Mouse (Mus musculus) spleen, adult 2 months (tissue): ENCODE measurements around the gene Snrpd3. TPM values are rescaled to one million over a fixed set of nuclear protein-coding genes. Genes with fewer than 3 reads are reported as not detected.
"Not testable (repeated sequence)": the region's sequence is repeated elsewhere in the genome, so short reads cannot be mapped to it uniquely, and the experiment has no call there.

Experiments
- DNase-seq, 2 experiments: peaks; one replicate each; pipeline versions ENCODE4 v3.0.0 to v3.0.0-alpha.2; 2012 to 2021; ENCODE audit warnings: low spot score in 2 of 2, low read depth in 1 of 2
- H3K27ac ChIP-seq: fragments of 200-500 bp; 2 replicates; pipeline ENCODE4 v1.5.1; 2012; ENCODE audit warnings: low read length, inconsistent platforms; ENCODE audit not compliant: insufficient read depth
- H3K27me3 ChIP-seq: fragments of 200-500 bp; 2 replicates; pipeline ENCODE4 v1.6.1; 2012; ENCODE audit warnings: mild to moderate bottlenecking, moderate library complexity, low read length, inconsistent platforms; ENCODE audit not compliant: control insufficient read depth, insufficient read depth
- H3K36me3 ChIP-seq: fragments of 200-500 bp; 2 replicates; pipeline ENCODE4 v1.6.1; 2012; ENCODE audit warnings: mild to moderate bottlenecking, low read length, inconsistent platforms; ENCODE audit not compliant: control insufficient read depth, insufficient read depth
- H3K4me1 ChIP-seq: fragments of 200-500 bp; 2 replicates; pipeline ENCODE4 v1.6.1; 2011; ENCODE audit warnings: inconsistent platforms; ENCODE audit not compliant: control insufficient read depth, insufficient read depth, insufficient read length
- H3K4me3 ChIP-seq: fragments of 200-500 bp; 2 replicates; pipeline ENCODE4 v1.5.1; 2011; ENCODE audit warnings: mild to moderate bottlenecking, inconsistent platforms; ENCODE audit not compliant: insufficient read depth, insufficient read length; ENCODE audit errors: extremely low read depth
- CTCF ChIP-seq: fragments of 200-500 bp; IDR thresholded peaks from 2 replicates; pipeline ENCODE4 v1.5.1; 2011; ENCODE audit warnings: mild to moderate bottlenecking, inconsistent platforms; ENCODE audit not compliant: insufficient read depth, insufficient read length, insufficient replicate concordance; ENCODE audit errors: extremely low read depth
- POLR2A ChIP-seq: fragments of 200-500 bp; IDR thresholded peaks from 2 replicates; pipeline ENCODE4 v1.6.1; 2011; ENCODE audit warnings: low read depth, low read length, inconsistent platforms
- WGBS: fragments of 180-500 bp; shearing (Covaris S2); methylation state at CpG from one replicate; pipeline ENCODE4 v1.1.7; 2018; 5-methylcytosine and 5-hydroxymethylcytosine counted together
- polyA plus RNA-seq: library from polyadenylated mRNA; depleted of rRNA; stranded (reverse); fragments of >200 nt; gene quantifications from 2 replicates; pipeline ENCODE4 v1.2.3, GENCODE M21; 2012

Snrpd3 gene
- polyA plus RNA-seq, 1 experiment = 12.8 TPM

- peak overlapping the region; percentile 81 for H3K4me3 ChIP-seq
- H3K4me1 ChIP-seq = peaks cover 18% of the 10 kb centered on the region; the same call in 1 of the 2 replicates
- DNase-seq = no peak
- 20% methylated on average over 8 of the region's 8 CpGs for WGBS
- H3K27ac ChIP-seq = peak overlapping the region; percentile 96
- no peaks in the 10 kb centered on the region for H3K27me3 ChIP-seq
- TF ChIP-seq POLR2A (no peak), CTCF (no peak)
- H3K36me3 ChIP-seq = peaks cover 14% of the 10 kb centered on the region
Observed at GRCm38 (mm10) chr10:75516038-75516723, 1.2 kb upstream of the Snrpd3 start.

DNA sequence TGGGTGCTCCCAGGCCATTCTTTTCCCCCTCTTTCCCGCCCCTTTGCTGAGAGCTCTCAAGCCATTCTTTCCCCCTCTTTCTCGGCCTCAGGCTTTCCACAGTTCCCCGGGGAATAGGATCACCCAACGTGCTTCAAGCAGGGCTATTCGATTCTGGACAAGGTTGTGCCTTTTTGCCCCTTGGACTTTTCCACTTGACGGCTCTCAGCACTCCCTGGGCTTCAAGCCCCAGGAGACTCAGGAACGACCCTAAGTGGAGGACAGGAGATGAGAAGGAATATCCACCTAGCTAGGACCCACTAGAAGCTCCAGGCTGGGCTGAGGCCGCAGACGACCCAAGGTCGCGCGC, 653 bp upstream of the Snrpd3 start:
- DNase-seq = no peak

GRCm38 (mm10) chr10:75517758-75518143, 400 bp downstream of the Snrpd3 start, which contains the start of gene Gucd1:
Gene Gucd1 (minus strand): TSS chr10:75517972.
- WGBS = 0% methylated on average over 20 of the region's 20 CpGs
- Histone ChIP-seq H3K36me3 (peaks cover 9% of the 10 kb centered on the region), H3K4me3 (peak within 1 kb of the TSS; percentile 88), H3K27ac (peak within 1 kb of the TSS; percentile 97), H3K27me3 (no peaks in the 10 kb centered on the region), H3K4me1 (peaks cover 18% of the 10 kb centered on the region; the same call in 1 of the 2 replicates)
- peak; percentile 93 to 95 for DNase-seq
- TF ChIP-seq POLR2A (peak; percentile 40; the same call in 1 of the 2 replicates), CTCF (no peak)

More for the DNA sequence above, 653 bp upstream of the Snrpd3 start:
- H3K4me3 ChIP-seq = peak overlapping the region; percentile 81
- peaks cover 18% of the 10 kb centered on the region; the same call in 1 of the 2 replicates for H3K4me1 ChIP-seq
- H3K36me3 ChIP-seq = peaks cover 9% of the 10 kb centered on the region
- peak overlapping the region; percentile 96 for H3K27ac ChIP-seq
- H3K27me3 ChIP-seq = no peaks in the 10 kb centered on the region
- WGBS = 2% methylated on average over 12 of the region's 12 CpGs
- TF ChIP-seq POLR2A (no peak), CTCF (no peak)

DNA sequence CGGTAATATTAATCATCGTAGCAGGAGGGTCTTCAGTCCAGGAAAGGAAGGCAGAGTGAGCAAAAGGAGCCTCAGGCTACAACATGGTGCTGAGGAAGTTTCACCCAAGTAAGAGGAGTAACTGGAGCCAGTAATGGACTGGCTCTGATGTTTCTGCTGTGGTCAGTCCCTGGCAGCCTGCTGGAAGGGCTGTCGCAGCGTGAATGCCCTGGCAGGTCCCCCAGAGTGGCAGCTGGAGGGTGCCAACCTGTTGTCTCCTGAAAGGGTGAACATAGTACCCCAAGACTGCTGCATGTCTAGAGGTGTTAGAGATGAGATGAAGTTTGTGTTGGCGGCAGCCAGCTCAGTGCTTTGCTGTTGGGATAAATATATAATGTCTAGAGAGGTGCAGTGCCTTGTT, 3.2 kb downstream of the Snrpd3 start:
- Histone ChIP-seq H3K27ac (no peak overlapping the region), H3K4me1 (peaks cover 5% of the 10 kb centered on the region; the same call in 1 of the 2 replicates), H3K36me3 (peaks cover 13% of the 10 kb centered on the region), H3K4me3 (no peak overlapping the region), H3K27me3 (no peaks in the 10 kb centered on the region)
- WGBS = 92% methylated on average over 5 of the region's 5 CpGs
- no peak for TF ChIP-seq POLR2A
- no peak for DNase-seq

- Histone ChIP-seq H3K27ac (no peak overlapping the region), H3K4me1 (no peaks in the 10 kb centered on the region; the same call in 1 of the 2 replicates), H3K27me3 (no peaks in the 10 kb centered on the region), H3K36me3 (peaks cover 18% of the 10 kb centered on the region), H3K4me3 (no peak overlapping the region)
- DNase-seq = no peak
- 93% methylated on average over 4 of the region's 4 CpGs for WGBS
- TF ChIP-seq CTCF = no peak
- no peak for TF ChIP-seq POLR2A
Observed at GRCm38 (mm10) chr10:75521643-75522042, 4.3 kb downstream of the Snrpd3 start.

- peaks cover 19% of the 10 kb centered on the region for H3K36me3 ChIP-seq
- H3K27ac ChIP-seq, H3K4me3 ChIP-seq, H3K4me1 ChIP-seq, H3K27me3 ChIP-seq, DNase-seq: not testable (repeated sequence)
- WGBS = 92% methylated on average over 9 of the region's 9 CpGs
Observed at GRCm38 (mm10) chr10:75525450-75525849, 8.1 kb downstream of the Snrpd3 start.

DNA sequence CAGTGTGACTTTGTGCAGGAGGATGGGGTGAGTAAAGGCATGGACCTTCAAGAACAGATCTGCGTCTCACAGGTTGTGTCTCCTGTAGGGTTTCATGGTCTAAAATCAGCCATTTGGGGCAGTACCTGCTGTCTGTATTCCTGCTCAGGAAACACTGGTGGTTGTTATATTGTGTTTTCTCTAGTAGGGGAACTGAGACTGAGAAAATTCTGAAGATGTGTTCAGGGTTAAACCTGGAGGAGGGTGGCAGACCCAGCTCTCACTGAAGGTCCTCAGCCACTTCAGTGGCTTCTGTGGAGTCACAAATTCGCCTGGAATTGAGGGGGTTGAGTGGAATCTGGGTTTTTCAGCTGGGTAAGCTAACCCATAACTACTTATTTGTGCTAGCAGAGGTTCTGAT, 13.0 kb downstream of the Snrpd3 start:
- WGBS = 69% methylated on average over 2 of the region's 2 CpGs
- no peak for DNase-seq

More for the DNA sequence above, 13.0 kb downstream of the Snrpd3 start:
- TF ChIP-seq POLR2A = no peak
- no peak for TF ChIP-seq CTCF
- Histone ChIP-seq H3K4me3 (no peak overlapping the region), H3K36me3 (peaks cover 22% of the 10 kb centered on the region), H3K4me1 (peaks cover 3% of the 10 kb centered on the region; the same call in 1 of the 2 replicates), H3K27me3 (no peaks in the 10 kb centered on the region), H3K27ac (0 out of 2 replicates have a peak overlapping the region, but pooled peaks have one; percentile 41)
